Mouse (Mus musculus) intestine, embryonic 15.5 days (tissue): ENCODE measurements around the gene Olfr559. TPM values are rescaled to one million over a fixed set of nuclear protein-coding genes. Genes with fewer than 3 reads are reported as not detected.
A peak's percentile ranks its signal among the peaks of the same experiment; 100 is the strongest.

Experiments used
- ATAC-seq: fragments of 200-750 bp; cut with Nextera tagmentation; 2 replicates; pipeline ENCODE4 v1.8.0; 2017; ENCODE audit warnings: moderate TSS enrichment, moderate library complexity
- H3K27ac ChIP-seq: fragments of 300-500 bp; sonication (generic); 2 replicates; pipeline ENCODE4 v1.5.1; 2015; ENCODE audit warnings: mild to moderate bottlenecking, inconsistent platforms
- H3K27me3 ChIP-seq: fragments of 300-500 bp; sonication (generic); replicated peaks from 2 replicates; pipeline ENCODE4 v1.6.1; 2015; ENCODE audit warnings: inconsistent platforms
- H3K36me3 ChIP-seq: fragments of 300-500 bp; sonication (generic); 2 replicates; pipeline ENCODE4 v1.6.1; 2015; ENCODE audit warnings: inconsistent platforms
- H3K4me1 ChIP-seq: fragments of 300-500 bp; sonication (generic); replicated peaks from 2 replicates; pipeline ENCODE4 v1.6.1; 2015; ENCODE audit warnings: inconsistent platforms
- H3K4me2 ChIP-seq: fragments of 300-500 bp; sonication (generic); replicated peaks from 2 replicates; pipeline ENCODE4 v1.6.1; 2015; ENCODE audit warnings: mild to moderate bottlenecking, inconsistent platforms
- H3K4me3 ChIP-seq: fragments of 300-500 bp; sonication (generic); replicated peaks from 2 replicates; pipeline ENCODE4 v1.5.1; 2015; ENCODE audit warnings: inconsistent platforms
- H3K9ac ChIP-seq: fragments of 300-500 bp; sonication (generic); 2 replicates; pipeline ENCODE4 v1.6.1; 2015; ENCODE audit warnings: inconsistent platforms
- H3K9me3 ChIP-seq: fragments of 300-500 bp; sonication (generic); 2 replicates; pipeline ENCODE4 v1.6.1; 2016; ENCODE audit warnings: inconsistent platforms
- WGBS: fragments of 180-500 bp; shearing (Covaris S2); methylation state at CpG from one replicate; pipeline ENCODE4 v1.1.7; 2015; 5-methylcytosine and 5-hydroxymethylcytosine counted together
- polyA plus RNA-seq: library from polyadenylated mRNA; unstranded; fragments of >200 nt; fragmentation: Nextera tagmentation; extraction: Ambion mirVana; gene quantifications from 2 replicates; pipeline ENCODE4 v1.2.1, GENCODE M21; 2015

Olfr559 gene
- polyA plus RNA-seq, result not detected in 2 replicates

- Histone ChIP-seq H3K9ac (no peak within 1 kb of the TSS), H3K4me1 (no peaks in the 10 kb centered on the region), H3K27me3 (no peaks in the 10 kb centered on the region), H3K36me3 (no peaks in the 10 kb centered on the region), H3K4me3 (no peak within 1 kb of the TSS), H3K4me2 (no peak within 1 kb of the TSS), H3K9me3 (no peaks in the 10 kb centered on the region), H3K27ac (no peak within 1 kb of the TSS)
- no peak for ATAC-seq
Measured at GRCm38 (mm10) chr7:102727391-102727790, at the start of gene Olfr559. TSS of gene Olfr559 (minus strand) at chr7:102727491.

- Histone ChIP-seq H3K4me1 (no peaks in the 10 kb centered on the region), H3K4me2 (no peak within 1 kb of the TSS), H3K27me3 (no peaks in the 10 kb centered on the region), H3K9me3 (no peaks in the 10 kb centered on the region), H3K36me3 (no peaks in the 10 kb centered on the region), H3K27ac (no peak within 1 kb of the TSS), H3K4me3 (no peak within 1 kb of the TSS), H3K9ac (no peak within 1 kb of the TSS)
- 72% methylated on average over 2 of the region's 2 CpGs for WGBS
- no peak for ATAC-seq
Measured at GRCm38 (mm10) chr7:102770921-102771320, 43.6 kb upstream of the Olfr559 start, which contains the start of gene Olfr561. TSS of gene Olfr561 (plus strand) at chr7:102771221.

- Histone ChIP-seq H3K27ac (no peak within 1 kb of the TSS), H3K4me1 (no peaks in the 10 kb centered on the region), H3K36me3 (no peaks in the 10 kb centered on the region), H3K4me3 (no peak within 1 kb of the TSS), H3K4me2 (no peak within 1 kb of the TSS), H3K9me3 (no peaks in the 10 kb centered on the region), H3K27me3 (no peaks in the 10 kb centered on the region), H3K9ac (no peak within 1 kb of the TSS)
- WGBS, result 65% methylated on average over 4 of the region's 4 CpGs
- no peak for ATAC-seq
Measured at GRCm38 (mm10) chr7:102759266-102759665, 32.0 kb upstream of the Olfr559 start, which contains the start of the genes Olfr560 and Olfr78. TSS of gene Olfr560 (minus strand) at chr7:102759366. TSS of gene Olfr78 (minus strand) at chr7:102759471.

- Histone ChIP-seq H3K27me3 (no peaks in the 10 kb centered on the region), H3K4me1 (no peaks in the 10 kb centered on the region), H3K4me2 (no peak overlapping the region), H3K4me3 (no peak overlapping the region), H3K27ac (no peak overlapping the region), H3K36me3 (no peaks in the 10 kb centered on the region), H3K9ac (no peak overlapping the region), H3K9me3 (no peaks in the 10 kb centered on the region)
- 8% methylated on average over 1 of the region's 1 CpGs for WGBS
- no peak for ATAC-seq
Measured at GRCm38 (mm10) chr7:102752086-102752485, 24.8 kb upstream of the Olfr559 start.

- H3K9ac ChIP-seq, result no peak overlapping the region
- WGBS, result 26% methylated on average over 2 of the region's 2 CpGs
- H3K27ac ChIP-seq, result no peak overlapping the region
- H3K4me1 ChIP-seq, result no peaks in the 10 kb centered on the region
- ATAC-seq, result no peak
- no peaks in the 10 kb centered on the region for H3K36me3 ChIP-seq
- no peak overlapping the region for H3K4me3 ChIP-seq
- H3K4me2 ChIP-seq, result no peak overlapping the region
- H3K9me3 ChIP-seq, result no peaks in the 10 kb centered on the region
- H3K27me3 ChIP-seq, result no peaks in the 10 kb centered on the region
Measured at GRCm38 (mm10) chr7:102737705-102738104, 10.4 kb upstream of the Olfr559 start.

GRCm38 (mm10) chr7:102733793-102734192 lies 6.5 kb upstream of the Olfr559 start:
- Histone ChIP-seq H3K36me3 (no peaks in the 10 kb centered on the region), H3K4me1 (no peaks in the 10 kb centered on the region), H3K4me3 (no peak overlapping the region), H3K27ac (no peak overlapping the region), H3K9ac (no peak overlapping the region), H3K27me3 (no peaks in the 10 kb centered on the region), H3K4me2 (no peak overlapping the region), H3K9me3 (no peaks in the 10 kb centered on the region)
- ATAC-seq, result no peak
- 16% methylated on average over 1 of the region's 1 CpGs for WGBS

- Histone ChIP-seq H3K9ac (no peak within 1 kb of the TSS), H3K9me3 (no peaks in the 10 kb centered on the region), H3K36me3 (no peaks in the 10 kb centered on the region), H3K27me3 (no peaks in the 10 kb centered on the region), H3K4me2 (no peak within 1 kb of the TSS), H3K4me3 (no peak within 1 kb of the TSS), H3K4me1 (no peaks in the 10 kb centered on the region), H3K27ac (no peak within 1 kb of the TSS)
- ATAC-seq, result no peak
- WGBS, result 41% methylated on average over 1 of the region's 1 CpGs
Measured at GRCm38 (mm10) chr7:102718970-102719369, 8.3 kb downstream of the Olfr559 start, which contains the start of gene Olfr33. TSS of gene Olfr33 (minus strand) at chr7:102719070.

GRCm38 (mm10) chr7:102701915-102702314 lies 25.4 kb downstream of the Olfr559 start, which contains the start of gene Olfr558:
TSS of gene Olfr558 (plus strand) at chr7:102702215.
- Histone ChIP-seq H3K27ac (no peak within 1 kb of the TSS), H3K27me3 (no peaks in the 10 kb centered on the region), H3K36me3 (no peaks in the 10 kb centered on the region), H3K4me2 (no peak within 1 kb of the TSS), H3K4me1 (no peaks in the 10 kb centered on the region), H3K9ac (no peak within 1 kb of the TSS), H3K9me3 (no peaks in the 10 kb centered on the region), H3K4me3 (no peak within 1 kb of the TSS)
- no peak for ATAC-seq

GRCm38 (mm10) chr7:102698461-102698860 lies 28.8 kb downstream of the Olfr559 start:
- H3K4me1 ChIP-seq, result no peaks in the 10 kb centered on the region
- no peak overlapping the region for H3K4me2 ChIP-seq
- H3K27ac ChIP-seq, result no peak overlapping the region
- no peaks in the 10 kb centered on the region for H3K27me3 ChIP-seq
- no peak overlapping the region for H3K4me3 ChIP-seq
- no peaks in the 10 kb centered on the region for H3K36me3 ChIP-seq
- ATAC-seq, result no peak
- 86% methylated on average over 7 of the region's 7 CpGs for WGBS
- no peak overlapping the region for H3K9ac ChIP-seq
- no peaks in the 10 kb centered on the region for H3K9me3 ChIP-seq

GRCm38 (mm10) chr7:102695358-102696125 lies 31.7 kb downstream of the Olfr559 start, which contains the start of gene Olfr557:
TSS of gene Olfr557 (plus strand) at chr7:102695910.
- H3K4me3 ChIP-seq, result no peak within 1 kb of the TSS
- H3K27me3 ChIP-seq, result no peaks in the 10 kb centered on the region
- 77% methylated on average over 5 of the region's 5 CpGs for WGBS
- H3K4me2 ChIP-seq, result no peak within 1 kb of the TSS
- H3K4me1 ChIP-seq, result no peaks in the 10 kb centered on the region
- H3K36me3 ChIP-seq, result no peaks in the 10 kb centered on the region
- ATAC-seq, result no peak
- H3K9me3 ChIP-seq, result no peaks in the 10 kb centered on the region
- H3K27ac ChIP-seq, result no peak within 1 kb of the TSS
- H3K9ac ChIP-seq, result no peak within 1 kb of the TSS

- peak; percentile 100 for ATAC-seq
- Histone ChIP-seq H3K36me3 (no peaks in the 10 kb centered on the region), H3K9me3 (no peaks in the 10 kb centered on the region), H3K27me3 (no peaks in the 10 kb centered on the region), H3K4me2 (peak within 1 kb of the TSS; percentile 75), H3K4me1 (no peaks in the 10 kb centered on the region), H3K4me3 (peak within 1 kb of the TSS; percentile 64), H3K27ac (peak within 1 kb of the TSS; percentile 77), H3K9ac (peak within 1 kb of the TSS; percentile 65)
- WGBS, result under 1% methylated on average over 40 of the region's 40 CpGs
Measured at GRCm38 (mm10) chr7:102686944-102687501, 40.3 kb downstream of the Olfr559 start, which contains the start of gene Trim68. TSS of gene Trim68 (minus strand) at chr7:102687327.

GRCm38 (mm10) chr7:102681916-102682315 lies 45.4 kb downstream of the Olfr559 start:
- H3K27ac ChIP-seq, result no peak overlapping the region
- no peak overlapping the region for H3K4me3 ChIP-seq
- H3K4me2 ChIP-seq, result no peak overlapping the region
- no peaks in the 10 kb centered on the region for H3K36me3 ChIP-seq
- no peaks in the 10 kb centered on the region for H3K9me3 ChIP-seq
- no peaks in the 10 kb centered on the region for H3K27me3 ChIP-seq
- 94% methylated on average over 1 of the region's 1 CpGs for WGBS
- H3K4me1 ChIP-seq, result no peaks in the 10 kb centered on the region
- ATAC-seq, result no peak
- H3K9ac ChIP-seq, result no peak overlapping the region
